Comparison of ENCODE assay signal across 7 mouse cellular contexts in the genomic region with DNA sequence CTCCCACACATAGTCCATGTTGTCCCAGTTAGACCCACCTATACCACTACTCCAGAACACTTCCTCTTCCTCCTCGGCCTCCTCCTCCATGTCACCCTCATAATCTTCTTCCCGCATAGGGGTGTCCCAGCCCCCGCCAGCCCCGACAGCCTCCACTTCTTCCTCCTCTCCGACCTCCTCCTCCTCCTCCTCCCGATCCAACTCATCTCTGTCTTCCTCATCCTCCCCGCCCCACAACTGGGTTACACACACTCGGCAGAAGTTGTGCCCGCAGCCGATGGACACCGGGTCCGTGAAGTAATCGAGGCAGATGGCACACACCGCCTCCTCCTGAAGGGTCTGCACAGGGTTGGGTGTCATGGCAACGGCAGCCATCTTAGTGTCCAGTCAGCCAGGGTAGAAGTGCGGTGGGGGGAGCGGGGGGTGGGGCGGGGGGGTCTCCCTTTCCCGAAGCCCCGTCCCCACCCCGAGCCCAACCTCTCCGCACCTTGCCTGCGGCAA. TPM values are rescaled to one million over a fixed set of nuclear protein-coding genes. Genes with fewer than 3 reads are reported as not detected.
DNase-seq lines count a peak whose midpoint lies in the region; ATAC-seq lines count a peak whose summit lies in the region.

No protein-coding gene starts in this region.

- DNase-seq in A20 (ENCODE audit: low read depth, low spot score) = peak; percentile 29
- peak; percentile 68 for DNase-seq in ES-CJ7 (ENCODE audit: low read depth, low spot score)
- DNase-seq in heart, postnatal 4 days = peak; percentile 52
- DNase-seq in layer of hippocampus, postnatal 25 days (ENCODE audit: extremely low spot score in 1 of 2, low spot score in 1 of 2) = peak; percentile 26 to 33
- DNase-seq in lung, postnatal 4 days = peak; percentile 60 to 69
- peak; percentile 62 for DNase-seq in right cerebral cortex, postnatal 14 days

- peak overlapping the region; percentile 83 for H3K4me2 ChIP-seq in embryonic facial prominence, embryonic 13.5 days

- peak overlapping the region; percentile 75 for H3K4me3 ChIP-seq in embryonic facial prominence, embryonic 13.5 days

- ATAC-seq in embryonic facial prominence, embryonic 13.5 days (ENCODE audit: insufficient number of reproducible peaks, insufficient read depth, low FRiP score, low TSS enrichment, low read depth) = peak; percentile 39

- peaks cover 27% of the 10 kb centered on the region for H3K36me3 ChIP-seq in embryonic facial prominence, embryonic 13.5 days

- no peaks in the 10 kb centered on the region for H3K9me3 ChIP-seq in embryonic facial prominence, embryonic 13.5 days

- H3K4me1 ChIP-seq in embryonic facial prominence, embryonic 13.5 days = peaks cover 28% of the 10 kb centered on the region

- H3K27ac ChIP-seq in embryonic facial prominence, embryonic 13.5 days = peak overlapping the region; percentile 57; the same call in 1 of the 2 replicates

- H3K27me3 ChIP-seq in embryonic facial prominence, embryonic 13.5 days = no peaks in the 10 kb centered on the region

- 4% methylated on average over 23 of the region's 23 CpGs for WGBS in embryonic facial prominence, embryonic 13.5 days

- peak overlapping the region; percentile 89 for H3K9ac ChIP-seq in embryonic facial prominence, embryonic 13.5 days

RNA-seq across cellular contexts. Expression of a gene that starts 0.8 kb away (rescaled TPM):
- 8.3 and 8.7 TPM in 2 replicates for polyA plus RNA-seq in embryonic facial prominence, embryonic 13.5 days (2015; fragmentation: Nextera tagmentation; extraction: Ambion mirVana)
- total RNA-seq in heart, postnatal 4 days (2021) = 10 to 100 TPM; 36.0 to 40.1 TPM
- total RNA-seq in layer of hippocampus, postnatal 25 days (2021) = 10 to 100 TPM; 50.1 to 50.4 TPM

RNA-seq across cellular contexts. Expression of a gene that starts 9.6 kb away (rescaled TPM):
- polyA plus RNA-seq in embryonic facial prominence, embryonic 13.5 days (2015; fragmentation: Nextera tagmentation; extraction: Ambion mirVana) = 1.0 and 1.1 TPM in 2 replicates
- total RNA-seq in heart, postnatal 4 days (2021) = 1 to 10 TPM; 5.3 to 5.5 TPM
- 1 to 10 TPM; 1.6 to 2.1 TPM for total RNA-seq in layer of hippocampus, postnatal 25 days (2021)

RNA-seq across cellular contexts. Expression of a gene that starts 10.1 kb away (rescaled TPM):
- polyA plus RNA-seq in embryonic facial prominence, embryonic 13.5 days (2015; fragmentation: Nextera tagmentation; extraction: Ambion mirVana) = 3.4 and 3.6 TPM in 2 replicates
- 1 to 10 TPM; 4.8 to 5.1 TPM for total RNA-seq in heart, postnatal 4 days (2021)
- 1 to 10 TPM in 1 of 2 experiments, under 1 TPM in 1; 0.66 to 2.3 TPM for total RNA-seq in layer of hippocampus, postnatal 25 days (2021)

RNA-seq across cellular contexts. Expression of a gene that starts 16.2 kb away (rescaled TPM):
- polyA plus RNA-seq in embryonic facial prominence, embryonic 13.5 days (2015; fragmentation: Nextera tagmentation; extraction: Ambion mirVana) = 729 and 806 TPM in 2 replicates
- 100 to 1,000 TPM; 642 to 663 TPM for total RNA-seq in heart, postnatal 4 days (2021)
- 100 to 1,000 TPM; 227 to 260 TPM for total RNA-seq in layer of hippocampus, postnatal 25 days (2021)

RNA-seq across cellular contexts. Expression of a gene that starts 55.2 kb away (rescaled TPM):
- 3.9 and 4.3 TPM in 2 replicates for polyA plus RNA-seq in embryonic facial prominence, embryonic 13.5 days (2015; fragmentation: Nextera tagmentation; extraction: Ambion mirVana)
- total RNA-seq in heart, postnatal 4 days (2021) = 1 to 10 TPM; 6.2 to 7.6 TPM
- 1 to 10 TPM; 4.4 TPM for total RNA-seq in layer of hippocampus, postnatal 25 days (2021)

Comparison
In these comparisons a context has a peak if more than half of its experiments do, and no peak if none do; other contexts are left out.
1. Peak in every context shown above with its lines: DNase-seq, ATAC-seq, H3K4me3 ChIP-seq and H3K27ac ChIP-seq.